Mouse (Mus musculus): ENCODE measurements around the gene Ggt5. TPM values are rescaled to one million over a fixed set of nuclear protein-coding genes. Genes with fewer than 3 reads are reported as not detected.
A peak's percentile ranks its signal among the peaks of the same experiment; 100 is the strongest.

Gene Ggt5
- polyA plus RNA-seq, 1 experiment from 2014 or later: 0.69 TPM

GRCm38 (mm10) chr10:75649001-75649400 lies 59.9 kb downstream of the Ggt5 start:
- H3K27ac ChIP-seq: no peak overlapping the region
- 93% methylated on average over 7 of the region's 7 CpGs for WGBS
- H3K36me3 ChIP-seq: peaks cover 85% of the 10 kb centered on the region
- no peak for DNase-seq (ENCODE audit: low spot score)
- H3K27me3 ChIP-seq (ENCODE audit: low read depth, poor library complexity, severe bottlenecking): no peaks in the 10 kb centered on the region
- no peak overlapping the region for H3K4me3 ChIP-seq
- no peaks in the 10 kb centered on the region for H3K9me3 ChIP-seq (replicated peaks)
- H3K4me1 ChIP-seq: peaks cover 6% of the 10 kb centered on the region

- H3K27ac ChIP-seq: no peak overlapping the region
- H3K27me3 ChIP-seq (ENCODE audit: low read depth, poor library complexity, severe bottlenecking): no peaks in the 10 kb centered on the region
- no peak overlapping the region for H3K4me3 ChIP-seq
- WGBS: 93% methylated on average over 4 of the region's 4 CpGs
- no peak for DNase-seq (ENCODE audit: low spot score)
- H3K4me1 ChIP-seq: peaks cover under 1% of the 10 kb centered on the region
- H3K9me3 ChIP-seq (replicated peaks): no peaks in the 10 kb centered on the region
- peaks cover 90% of the 10 kb centered on the region for H3K36me3 ChIP-seq
Measured at GRCm38 (mm10) chr10:75649406-75649995, 60.4 kb downstream of the Ggt5 start.

DNA sequence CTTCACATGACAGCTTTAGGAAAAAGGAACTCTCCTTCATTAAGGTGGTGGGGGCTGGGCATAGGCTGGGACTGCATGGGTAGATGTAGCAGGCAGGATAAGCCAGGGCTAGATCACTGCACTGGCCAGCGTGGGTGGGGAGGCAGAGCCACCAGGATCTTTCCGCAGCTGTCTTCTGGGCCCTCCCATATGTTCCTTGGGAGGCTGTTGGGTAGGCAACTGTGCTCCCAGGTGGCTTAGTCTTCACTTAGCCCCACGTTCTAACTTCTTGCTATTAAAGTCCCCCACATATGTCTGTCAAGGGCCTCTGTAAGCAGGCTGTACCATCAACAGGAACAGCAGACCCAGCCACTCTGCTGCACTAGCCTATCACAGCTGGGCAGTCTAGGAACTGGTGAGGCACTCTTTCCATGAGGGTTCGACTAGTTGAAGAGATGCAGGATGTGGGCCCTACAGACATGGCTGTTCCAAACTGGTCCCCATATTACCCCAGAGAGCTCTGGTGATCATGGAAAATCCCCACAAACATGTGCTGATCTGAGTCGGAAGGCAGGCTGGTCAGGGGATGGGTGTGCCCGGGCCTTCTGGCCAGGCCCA lies 61.3 kb downstream of the Ggt5 start:
- WGBS: 90% methylated on average over 6 of the region's 6 CpGs
- DNase-seq (ENCODE audit: low spot score): no peak
- no peak overlapping the region for H3K4me3 ChIP-seq
- no peaks in the 10 kb centered on the region for H3K27me3 ChIP-seq (ENCODE audit: low read depth, poor library complexity, severe bottlenecking)
- no peak overlapping the region for H3K27ac ChIP-seq
- no peaks in the 10 kb centered on the region for H3K9me3 ChIP-seq (replicated peaks)
- H3K4me1 ChIP-seq: no peaks in the 10 kb centered on the region
- H3K36me3 ChIP-seq: peaks cover 96% of the 10 kb centered on the region

- WGBS: 95% methylated on average over 16 of the region's 16 CpGs
- DNase-seq (ENCODE audit: low spot score): no peak
- H3K4me1 ChIP-seq: no peaks in the 10 kb centered on the region
Measured at GRCm38 (mm10) chr10:75651381-75652068, 62.4 kb downstream of the Ggt5 start.

GRCm38 (mm10) chr10:75654053-75654452 lies 64.9 kb downstream of the Ggt5 start:
- no peak for DNase-seq (ENCODE audit: low spot score)
- Histone ChIP-seq H3K27ac (no peak overlapping the region), H3K27me3 (ENCODE audit: low read depth, poor library complexity, severe bottlenecking) (no peaks in the 10 kb centered on the region), H3K36me3 (peaks cover 99% of the 10 kb centered on the region), H3K4me1 (no peaks in the 10 kb centered on the region), H3K9me3 (replicated peaks) (no peaks in the 10 kb centered on the region), H3K4me3 (no peak overlapping the region)
- WGBS: 95% methylated on average over 4 of the region's 4 CpGs

More at GRCm38 (mm10) chr10:75651381-75652068, 62.4 kb downstream of the Ggt5 start:
- H3K4me3 ChIP-seq: no peak overlapping the region
- peaks cover 99% of the 10 kb centered on the region for H3K36me3 ChIP-seq
- no peaks in the 10 kb centered on the region for H3K9me3 ChIP-seq (replicated peaks)
- no peaks in the 10 kb centered on the region for H3K27me3 ChIP-seq (ENCODE audit: low read depth, poor library complexity, severe bottlenecking)
- no peak overlapping the region for H3K27ac ChIP-seq

DNA sequence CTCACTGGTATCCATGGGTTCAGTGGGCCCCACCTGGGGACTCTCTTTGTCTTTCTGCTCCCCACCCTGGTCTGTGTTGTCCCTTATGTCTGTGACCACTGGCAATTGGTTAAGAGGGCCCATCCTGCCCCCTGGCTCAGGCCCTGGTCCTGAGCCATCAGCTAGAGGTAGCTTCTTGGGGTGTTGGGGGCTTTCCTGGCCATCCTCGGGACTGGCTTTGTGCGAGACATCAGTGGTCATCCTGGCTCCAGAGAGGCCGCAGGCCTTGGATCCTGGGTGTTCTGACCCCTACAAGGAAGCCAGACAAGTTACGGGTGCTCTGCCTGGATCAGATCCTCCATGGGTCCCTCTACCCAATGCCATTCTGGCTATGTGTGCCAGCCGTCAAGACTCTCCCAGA lies 68.0 kb downstream of the Ggt5 start:
- no peaks in the 10 kb centered on the region for H3K9me3 ChIP-seq (replicated peaks)
- no peak for DNase-seq (ENCODE audit: low spot score)
- H3K27me3 ChIP-seq (ENCODE audit: low read depth, poor library complexity, severe bottlenecking): no peaks in the 10 kb centered on the region
- no peak overlapping the region for H3K27ac ChIP-seq
- peaks cover 94% of the 10 kb centered on the region for H3K36me3 ChIP-seq
- no peaks in the 10 kb centered on the region for H3K4me1 ChIP-seq
- H3K4me3 ChIP-seq: no peak overlapping the region
- WGBS: 93% methylated on average over 5 of the region's 5 CpGs

- no peak for DNase-seq (ENCODE audit: low spot score)
- no peaks in the 10 kb centered on the region for H3K9me3 ChIP-seq (replicated peaks)
- H3K4me1 ChIP-seq: no peaks in the 10 kb centered on the region
- no peak overlapping the region for H3K4me3 ChIP-seq
- peaks cover 94% of the 10 kb centered on the region for H3K36me3 ChIP-seq
- WGBS: 96% methylated on average over 7 of the region's 7 CpGs
- no peak overlapping the region for H3K27ac ChIP-seq
- H3K27me3 ChIP-seq (ENCODE audit: low read depth, poor library complexity, severe bottlenecking): no peaks in the 10 kb centered on the region
Measured at GRCm38 (mm10) chr10:75657772-75658171, 68.6 kb downstream of the Ggt5 start.

DNA sequence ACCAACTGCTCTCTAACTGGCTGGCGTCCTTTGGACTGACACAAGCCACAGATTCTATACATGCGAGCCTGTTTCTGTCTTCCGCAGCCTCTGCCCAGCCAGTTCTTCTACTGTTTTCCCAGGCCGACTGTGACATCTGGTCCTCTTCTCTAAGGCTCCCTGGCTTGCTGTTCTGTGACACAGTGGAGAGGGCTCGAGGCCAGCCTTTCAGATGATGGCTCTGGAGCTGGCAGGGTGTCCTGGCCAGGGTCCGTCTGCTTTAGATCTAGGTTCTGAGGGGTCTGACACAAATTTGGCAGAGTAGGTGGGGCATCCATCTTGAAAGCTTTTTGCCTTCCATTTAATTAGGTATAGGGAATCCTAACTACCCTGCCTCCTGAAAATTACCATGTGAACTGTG lies 72.2 kb downstream of the Ggt5 start:
- no peak for DNase-seq (ENCODE audit: low spot score)
- 88% methylated on average over 6 of the region's 6 CpGs for WGBS
- peaks cover 4% of the 10 kb centered on the region for H3K27me3 ChIP-seq (ENCODE audit: low read depth, poor library complexity, severe bottlenecking)
- H3K4me1 ChIP-seq: peaks cover 4% of the 10 kb centered on the region
- H3K4me3 ChIP-seq: no peak overlapping the region
- H3K9me3 ChIP-seq (replicated peaks): no peaks in the 10 kb centered on the region
- peaks cover 71% of the 10 kb centered on the region for H3K36me3 ChIP-seq
- H3K27ac ChIP-seq: no peak overlapping the region

DNA sequence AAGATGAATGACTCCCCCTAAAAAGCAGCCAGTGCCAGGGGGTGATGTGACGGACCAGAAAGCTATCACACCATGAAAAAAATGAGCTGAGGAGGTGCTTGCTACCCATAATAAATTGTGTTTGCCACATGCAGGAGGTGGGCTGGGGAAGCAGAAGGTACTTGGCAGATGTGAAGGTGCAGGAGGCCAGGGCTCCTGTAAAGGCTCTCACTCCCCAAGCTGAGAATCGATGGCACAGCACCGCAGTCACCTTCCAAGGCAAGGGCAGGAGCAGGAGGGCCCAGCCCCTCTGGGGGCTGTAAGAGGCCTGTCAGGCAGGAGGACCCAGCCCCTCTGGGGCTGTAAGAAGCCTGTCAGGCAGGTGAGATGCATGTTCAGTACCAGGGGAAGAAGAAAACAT lies 72.7 kb downstream of the Ggt5 start:
- H3K4me1 ChIP-seq: peaks cover 9% of the 10 kb centered on the region
- no peaks in the 10 kb centered on the region for H3K9me3 ChIP-seq (replicated peaks)
- peaks cover 9% of the 10 kb centered on the region for H3K27me3 ChIP-seq (ENCODE audit: low read depth, poor library complexity, severe bottlenecking)
- H3K27ac ChIP-seq: no peak overlapping the region
- DNase-seq (ENCODE audit: low spot score): no peak
- WGBS: 93% methylated on average over 3 of the region's 3 CpGs
- peaks cover 66% of the 10 kb centered on the region for H3K36me3 ChIP-seq
- no peak overlapping the region for H3K4me3 ChIP-seq

- H3K36me3 ChIP-seq: peaks cover 59% of the 10 kb centered on the region
- 91% methylated on average over 4 of the region's 4 CpGs for WGBS
Measured at GRCm38 (mm10) chr10:75662575-75662974, 73.4 kb downstream of the Ggt5 start.

DNA sequence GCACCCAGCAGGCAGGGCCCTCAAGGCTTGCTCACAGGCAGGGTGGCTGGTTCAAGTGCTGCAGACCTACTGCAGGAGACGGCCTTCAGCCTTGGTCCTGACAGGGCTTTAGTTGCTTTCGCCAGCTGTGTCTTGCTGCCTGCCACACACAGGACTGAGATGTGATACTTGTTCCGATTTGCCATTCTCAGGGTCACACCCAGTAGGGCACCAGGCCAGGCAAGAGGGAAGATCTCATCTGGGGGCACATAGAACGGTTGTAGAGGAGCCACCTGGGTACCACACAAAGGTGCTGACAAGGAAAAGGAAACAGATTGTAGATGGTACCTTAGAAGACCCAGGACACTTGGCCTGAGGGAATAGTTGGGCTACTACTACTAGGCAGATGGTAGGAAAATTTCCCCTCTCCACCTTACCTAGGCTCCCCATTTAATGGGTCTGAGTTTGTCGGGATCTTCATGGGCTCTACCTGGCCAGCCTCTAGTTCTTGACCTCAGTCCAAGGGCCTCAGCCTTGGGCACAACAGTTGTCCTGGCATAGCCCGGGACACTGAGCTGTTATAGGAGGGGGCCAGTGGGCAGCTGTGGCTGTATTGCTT lies 75.6 kb downstream of the Ggt5 start:
- 91% methylated on average over 6 of the region's 6 CpGs for WGBS
- no peak overlapping the region for H3K27ac ChIP-seq
- peaks cover 29% of the 10 kb centered on the region for H3K27me3 ChIP-seq (ENCODE audit: low read depth, poor library complexity, severe bottlenecking)
- H3K9me3 ChIP-seq (replicated peaks): no peaks in the 10 kb centered on the region
- no peak for DNase-seq (ENCODE audit: low spot score)
- H3K4me1 ChIP-seq: peaks cover 26% of the 10 kb centered on the region
- H3K36me3 ChIP-seq: peaks cover 44% of the 10 kb centered on the region
- no peak overlapping the region for H3K4me3 ChIP-seq

More at GRCm38 (mm10) chr10:75662575-75662974, 73.4 kb downstream of the Ggt5 start:
- H3K27me3 ChIP-seq (ENCODE audit: low read depth, poor library complexity, severe bottlenecking): peaks cover 10% of the 10 kb centered on the region
- DNase-seq (ENCODE audit: low spot score): no peak
- peaks cover 16% of the 10 kb centered on the region for H3K4me1 ChIP-seq
- no peak overlapping the region for H3K4me3 ChIP-seq
- H3K9me3 ChIP-seq (replicated peaks): no peaks in the 10 kb centered on the region
- H3K27ac ChIP-seq: no peak overlapping the region

- Histone ChIP-seq H3K27ac (peak overlapping the region; percentile 65; the same call in 1 of the 2 replicates), H3K36me3 (peaks cover 46% of the 10 kb centered on the region)
Measured at GRCm38 (mm10) chr10:75666451-75667030, 77.4 kb downstream of the Ggt5 start.

More at GRCm38 (mm10) chr10:75666451-75667030, 77.4 kb downstream of the Ggt5 start:
- 53% methylated on average over 4 of the region's 4 CpGs for WGBS
- peaks cover 26% of the 10 kb centered on the region for H3K4me1 ChIP-seq
- peak overlapping the region; percentile 70 for H3K4me3 ChIP-seq
- H3K27me3 ChIP-seq (ENCODE audit: low read depth, poor library complexity, severe bottlenecking): peaks cover 29% of the 10 kb centered on the region
- no peaks in the 10 kb centered on the region for H3K9me3 ChIP-seq (replicated peaks)
- DNase-seq (ENCODE audit: low spot score): no peak

Measured in limb, embryonic 10.5 days (tissue).